Mouse (Mus musculus) embryonic fibroblast, embryonic 13.5 days (primary cell): ENCODE data around the gene Lmod2.

Source experiments
- CTCF ChIP-seq: IDR thresholded peaks from 2 replicates; pipeline ENCODE4 v1.5.1; 2011; ENCODE audit warnings: mild to moderate bottlenecking, control low read depth, low read length, moderate library complexity, borderline replicate concordance; ENCODE audit not compliant: insufficient read depth
- POLR2A ChIP-seq: IDR thresholded peaks from 2 replicates; pipeline ENCODE4 v1.6.1; 2011; ENCODE audit warnings: low read depth, mild to moderate bottlenecking, control low read depth, low read length, moderate library complexity

- TF ChIP-seq CTCF, result no peak
- no peak for TF ChIP-seq POLR2A
Measured at GRCm38 (mm10) chr6:24628499-24628898, 30.9 kb downstream of the Lmod2 start.
